Mouse (Mus musculus): Measurements from ENCODE around the gene Kazald1. TPM values are rescaled to one million over a fixed set of nuclear protein-coding genes. Genes with fewer than 3 reads are reported as not detected.
A peak's percentile ranks its signal among the peaks of the same experiment; 100 is the strongest.

Gene Kazald1
- polyA plus RNA-seq, 1 experiment from 2014 or later: 1.0 TPM

DNA sequence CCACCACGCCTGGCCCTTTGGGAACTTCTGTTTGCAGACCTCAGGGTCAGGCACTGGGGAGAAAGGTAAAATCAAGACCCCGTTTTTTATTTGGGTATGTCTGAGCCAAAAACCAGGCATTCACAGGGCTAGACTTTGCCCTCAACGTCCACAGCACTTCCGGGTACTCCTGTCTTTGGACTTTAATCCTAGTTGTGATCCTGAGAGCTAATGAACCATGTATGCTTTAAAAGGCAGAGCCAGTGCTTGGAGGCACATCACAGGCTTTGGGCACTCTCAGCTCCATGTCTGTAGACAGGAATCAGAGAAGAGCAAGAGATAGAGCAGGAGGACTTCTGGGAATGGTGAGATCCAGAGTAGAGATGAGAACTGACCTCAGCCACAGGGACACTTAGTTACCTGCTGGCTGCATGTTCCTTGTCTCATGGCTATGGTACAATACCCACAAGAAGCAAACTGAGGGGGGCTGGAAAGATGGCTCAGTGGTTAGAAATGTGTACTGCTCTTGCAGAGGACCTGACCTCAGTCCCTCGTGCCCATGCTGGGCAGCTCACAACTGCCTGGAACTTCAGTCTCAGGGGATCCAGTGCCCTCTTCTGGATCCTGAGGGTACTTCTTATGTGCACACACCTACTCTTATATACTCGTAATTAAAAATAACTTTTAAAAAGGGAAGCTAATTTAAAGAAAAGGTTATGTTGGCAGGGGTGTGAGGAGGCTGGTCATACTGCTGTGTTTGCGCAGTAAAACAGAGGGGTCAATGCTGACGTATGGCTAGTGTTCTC is 25.6 kb downstream of the Kazald1 start:
- H3K36me3 ChIP-seq: no peaks in the 10 kb centered on the region
- H3K9me3 ChIP-seq (replicated peaks): no peaks in the 10 kb centered on the region
- H3K4me1 ChIP-seq: peaks cover 13% of the 10 kb centered on the region
- no peak for DNase-seq (ENCODE audit: low spot score)
- peaks cover 66% of the 10 kb centered on the region for H3K27me3 ChIP-seq (ENCODE audit: low read depth, poor library complexity, severe bottlenecking)
- no peak overlapping the region for H3K27ac ChIP-seq
- WGBS: 79% methylated on average over 8 of the region's 8 CpGs
- H3K4me3 ChIP-seq: no peak overlapping the region

DNA sequence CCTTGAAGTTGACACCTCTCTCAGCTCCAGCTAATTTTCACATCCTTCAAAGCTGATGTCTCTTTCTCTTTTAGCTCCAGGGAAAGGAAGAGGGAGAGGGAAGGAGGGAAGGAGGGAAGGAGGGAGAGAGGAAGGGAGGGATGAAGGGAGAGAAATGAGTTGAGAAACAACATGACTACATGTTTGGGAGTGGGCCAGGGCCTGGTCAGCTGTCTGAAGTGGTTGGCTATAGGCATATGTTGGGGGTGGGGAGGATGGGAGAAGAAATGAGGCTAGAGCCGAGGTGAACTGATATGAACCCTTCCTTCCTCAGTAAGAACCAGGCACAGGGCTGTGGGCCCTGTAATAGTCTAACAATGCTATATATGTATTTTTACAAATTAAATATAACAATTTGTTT is 30.6 kb downstream of the Kazald1 start:
- WGBS: 48% methylated on average over 1 of the region's 1 CpGs
- H3K4me3 ChIP-seq: no peak overlapping the region
- no peaks in the 10 kb centered on the region for H3K9me3 ChIP-seq (replicated peaks)
- no peak for DNase-seq (ENCODE audit: low spot score)
- H3K27me3 ChIP-seq (ENCODE audit: low read depth, poor library complexity, severe bottlenecking): peaks cover 92% of the 10 kb centered on the region
- H3K36me3 ChIP-seq: no peaks in the 10 kb centered on the region
- H3K27ac ChIP-seq: no peak overlapping the region
- peaks cover 28% of the 10 kb centered on the region for H3K4me1 ChIP-seq

DNA sequence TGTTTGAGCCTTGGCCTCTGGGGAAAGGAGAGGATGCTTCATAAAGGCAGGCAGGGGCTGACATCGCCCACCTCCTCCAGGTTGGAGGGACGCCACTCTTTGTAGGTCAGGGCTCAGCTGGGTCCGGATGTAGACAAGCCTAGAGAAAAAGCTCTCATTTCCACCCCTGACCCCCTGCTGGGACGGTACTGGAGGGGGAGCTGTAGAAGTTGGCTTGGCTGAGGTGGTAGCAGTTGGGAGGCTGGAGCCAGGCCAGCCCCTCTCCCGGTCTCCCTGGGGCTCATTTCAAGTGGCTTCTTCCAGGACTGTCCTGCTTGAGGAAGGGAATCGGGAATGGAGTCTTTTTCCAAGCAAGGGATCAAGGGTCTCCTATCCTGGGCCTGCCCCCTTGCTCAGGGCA is 31.6 kb downstream of the Kazald1 start:
- no peaks in the 10 kb centered on the region for H3K36me3 ChIP-seq
- H3K9me3 ChIP-seq (replicated peaks): no peaks in the 10 kb centered on the region
- H3K27me3 ChIP-seq (ENCODE audit: low read depth, poor library complexity, severe bottlenecking): peaks cover 81% of the 10 kb centered on the region
- 41% methylated on average over 6 of the region's 6 CpGs for WGBS
- no peak for DNase-seq (ENCODE audit: low spot score)
- no peak overlapping the region for H3K4me3 ChIP-seq
- H3K4me1 ChIP-seq: peaks cover 29% of the 10 kb centered on the region
- no peak overlapping the region for H3K27ac ChIP-seq

DNA sequence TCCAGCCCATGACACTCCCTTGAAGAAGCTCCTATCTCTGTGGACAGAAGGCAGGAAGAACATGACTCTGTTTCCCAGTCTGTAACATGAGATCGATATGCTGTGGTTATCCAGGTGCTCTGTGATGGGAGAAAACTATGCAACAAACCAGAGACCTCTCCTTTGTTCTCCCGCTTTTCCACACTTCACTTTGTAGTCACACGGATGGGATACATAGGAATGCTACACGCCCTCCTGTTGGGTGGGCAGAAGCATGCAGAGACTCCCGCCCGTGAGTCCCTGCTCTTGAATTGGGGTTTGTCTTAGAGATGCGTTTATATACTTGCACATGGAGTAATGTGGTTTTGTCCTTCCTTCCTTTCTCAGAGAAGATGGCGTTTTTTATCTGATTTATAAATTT is 35.6 kb downstream of the Kazald1 start:
- H3K4me1 ChIP-seq: peaks cover 42% of the 10 kb centered on the region
- H3K9me3 ChIP-seq (replicated peaks): no peaks in the 10 kb centered on the region
- WGBS: 82% methylated on average over 8 of the region's 8 CpGs
- no peak overlapping the region for H3K4me3 ChIP-seq
- peaks cover 51% of the 10 kb centered on the region for H3K27me3 ChIP-seq (ENCODE audit: low read depth, poor library complexity, severe bottlenecking)
- no peak for DNase-seq (ENCODE audit: low spot score)
- H3K27ac ChIP-seq: no peak overlapping the region
- H3K36me3 ChIP-seq: no peaks in the 10 kb centered on the region

DNA sequence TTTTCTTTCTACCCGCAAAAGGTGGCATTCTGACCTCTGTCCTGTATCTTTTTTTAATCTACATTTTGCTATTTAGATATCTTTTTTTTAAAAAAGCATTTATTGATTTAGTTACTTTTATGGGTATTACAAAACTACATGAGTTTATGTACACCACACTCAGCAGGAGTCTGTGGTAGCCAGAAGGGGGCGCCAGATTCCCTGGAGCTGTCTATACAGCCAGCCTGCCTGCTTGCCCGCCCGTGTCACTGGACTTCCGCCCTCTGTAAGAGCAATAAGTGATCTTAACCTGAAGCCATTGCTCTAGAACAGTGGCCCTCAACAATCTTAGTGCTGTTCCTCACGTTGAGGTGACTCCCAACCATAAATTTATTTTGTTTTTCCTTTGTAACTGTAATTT is 37.4 kb downstream of the Kazald1 start:
- peaks cover 52% of the 10 kb centered on the region for H3K27me3 ChIP-seq (ENCODE audit: low read depth, poor library complexity, severe bottlenecking)

DNA sequence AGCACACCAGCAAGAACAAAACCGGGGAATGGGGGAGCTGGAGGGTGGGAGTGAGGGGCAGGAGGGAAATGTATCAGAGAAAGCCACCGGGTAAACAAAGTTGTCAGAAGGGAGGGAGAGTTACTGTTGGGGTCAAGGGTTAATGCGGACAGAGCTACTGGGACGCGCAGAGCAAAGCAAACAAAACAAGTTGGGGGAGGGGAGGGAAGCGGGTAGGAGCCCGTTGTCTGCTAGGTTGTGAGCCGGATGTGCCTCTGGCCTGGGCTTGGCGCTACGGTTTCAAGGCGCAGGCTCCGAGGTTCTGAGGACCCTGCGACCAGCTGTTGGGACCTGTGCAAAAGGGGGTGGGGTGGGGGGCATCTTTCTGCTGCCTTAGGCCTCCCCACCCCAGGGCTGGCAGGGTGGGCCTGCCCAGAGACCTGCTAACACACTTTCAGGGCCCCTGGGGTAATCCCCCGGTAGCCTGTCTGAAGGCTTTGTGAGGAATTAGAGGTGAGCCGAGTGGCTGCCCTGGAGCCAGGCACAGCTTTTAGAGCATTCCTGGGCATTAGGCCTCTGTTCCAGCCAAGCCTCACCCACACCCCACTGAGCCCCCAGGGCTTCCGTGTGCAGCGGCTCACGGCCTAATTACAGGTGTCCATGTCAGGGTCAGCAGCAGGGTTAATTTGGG is 38.9 kb downstream of the Kazald1 start:
- peak; percentile 69 for DNase-seq (ENCODE audit: low spot score)
- Histone ChIP-seq H3K27me3 (ENCODE audit: low read depth, poor library complexity, severe bottlenecking) (peaks cover 55% of the 10 kb centered on the region), H3K27ac (peak overlapping the region; percentile 90), H3K9me3 (replicated peaks) (no peaks in the 10 kb centered on the region), H3K36me3 (no peaks in the 10 kb centered on the region), H3K4me1 (peaks cover 47% of the 10 kb centered on the region), H3K4me3 (peak overlapping the region; percentile 31; the same call in 1 of the 2 replicates)
- under 1% methylated on average over 18 of the region's 18 CpGs for WGBS

More for the DNA sequence above, 37.4 kb downstream of the Kazald1 start:
- no peak overlapping the region for H3K27ac ChIP-seq
- peaks cover 47% of the 10 kb centered on the region for H3K4me1 ChIP-seq
- no peak for DNase-seq (ENCODE audit: low spot score)
- H3K4me3 ChIP-seq: no peak overlapping the region
- H3K9me3 ChIP-seq (replicated peaks): no peaks in the 10 kb centered on the region
- H3K36me3 ChIP-seq: no peaks in the 10 kb centered on the region
- WGBS: 87% methylated on average over 6 of the region's 6 CpGs

DNA sequence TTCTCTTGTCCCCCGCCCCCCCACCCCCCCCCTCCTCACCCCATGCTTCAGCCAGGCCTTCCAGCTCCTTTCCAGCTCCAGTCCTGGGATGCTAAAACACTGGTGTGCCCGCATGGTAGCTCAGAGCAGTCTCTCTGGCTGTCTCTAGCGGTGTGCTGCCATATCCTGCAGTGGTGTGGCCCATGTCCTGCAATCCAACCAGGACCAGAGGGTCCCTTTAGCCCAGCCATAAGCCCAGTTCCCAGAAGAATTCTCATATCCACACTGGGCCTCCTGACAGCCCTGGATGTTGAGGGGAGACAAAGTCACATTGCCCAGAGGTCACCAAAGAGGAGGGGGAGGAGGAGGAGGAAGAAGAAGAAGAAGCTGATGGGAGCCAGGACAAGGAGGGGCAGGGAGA is 39.7 kb downstream of the Kazald1 start:
- H3K27ac ChIP-seq: peak overlapping the region; percentile 90
- WGBS: 33% methylated on average over 3 of the region's 3 CpGs
- peaks cover 46% of the 10 kb centered on the region for H3K4me1 ChIP-seq

DNA sequence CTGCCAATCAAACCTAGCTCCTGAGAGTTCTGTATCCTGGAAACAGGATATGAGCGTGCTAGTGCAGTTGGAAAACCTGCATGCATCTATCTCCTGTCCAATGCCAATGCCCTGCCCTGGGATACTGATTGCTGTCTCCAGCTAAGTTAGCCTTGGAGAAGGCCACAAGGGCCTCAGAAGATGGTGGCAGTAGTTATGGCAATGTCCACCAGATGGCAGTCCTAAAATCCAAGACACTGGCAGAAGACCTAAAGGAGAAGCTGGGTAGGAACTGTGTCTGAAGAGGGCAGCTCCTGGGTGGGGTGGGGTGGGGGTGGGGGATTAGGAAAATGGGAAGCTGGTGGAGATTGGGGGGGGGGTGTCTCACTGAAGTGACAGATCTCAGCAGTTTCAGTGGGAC is 41.8 kb downstream of the Kazald1 start:
- 74% methylated on average over 1 of the region's 1 CpGs for WGBS
- Histone ChIP-seq H3K27me3 (ENCODE audit: low read depth, poor library complexity, severe bottlenecking) (peaks cover 62% of the 10 kb centered on the region), H3K4me1 (peaks cover 37% of the 10 kb centered on the region), H3K9me3 (replicated peaks) (no peaks in the 10 kb centered on the region), H3K4me3 (no peak overlapping the region), H3K27ac (no peak overlapping the region), H3K36me3 (no peaks in the 10 kb centered on the region)
- DNase-seq (ENCODE audit: low spot score): no peak

More for the DNA sequence above, 39.7 kb downstream of the Kazald1 start:
- peaks cover 57% of the 10 kb centered on the region for H3K27me3 ChIP-seq (ENCODE audit: low read depth, poor library complexity, severe bottlenecking)
- no peaks in the 10 kb centered on the region for H3K9me3 ChIP-seq (replicated peaks)
- no peak for DNase-seq (ENCODE audit: low spot score)
- H3K36me3 ChIP-seq: no peaks in the 10 kb centered on the region
- H3K4me3 ChIP-seq: no peak overlapping the region

Other genes with a start within 250 kb of the Kazald1 start
- gene Slf2, start 144.1 kb upstream of the Kazald1 start, polyA plus RNA-seq (2016; fragmentation: Nextera tagmentation; extraction: Ambion mirVana): 52.1 and 54.0 TPM in 2 replicates
- gene Sema4g, start 86.1 kb upstream of the Kazald1 start, polyA plus RNA-seq (2016; fragmentation: Nextera tagmentation; extraction: Ambion mirVana): 3.4 and 5.4 TPM in 2 replicates
- gene Twnk, start 69.6 kb upstream of the Kazald1 start, polyA plus RNA-seq (2016; fragmentation: Nextera tagmentation; extraction: Ambion mirVana): 39.2 and 45.4 TPM in 2 replicates
- gene Mrpl43, start 68.8 kb upstream of the Kazald1 start, polyA plus RNA-seq (2016; fragmentation: Nextera tagmentation; extraction: Ambion mirVana): 69.8 and 75.3 TPM in 2 replicates
- gene Lzts2, start 60.8 kb upstream of the Kazald1 start, polyA plus RNA-seq (2016; fragmentation: Nextera tagmentation; extraction: Ambion mirVana): 87.5 and 90.8 TPM in 2 replicates
- 0.20 and 0.28 TPM in 2 replicates for gene Pdzd7, start 29.5 kb upstream of the Kazald1 start, polyA plus RNA-seq (2016; fragmentation: Nextera tagmentation; extraction: Ambion mirVana)
- gene Sfxn3, start 27.7 kb upstream of the Kazald1 start, polyA plus RNA-seq (2016; fragmentation: Nextera tagmentation; extraction: Ambion mirVana): 4.6 and 8.4 TPM in 2 replicates
- gene Tlx1, start 75.4 kb downstream of the Kazald1 start, polyA plus RNA-seq (2016; fragmentation: Nextera tagmentation; extraction: Ambion mirVana): 0.15 and 0.36 TPM in 2 replicates
- 3.9 and 6.3 TPM in 2 replicates for gene Lbx1, start 160.6 kb downstream of the Kazald1 start, polyA plus RNA-seq (2016; fragmentation: Nextera tagmentation; extraction: Ambion mirVana)